Mouse (Mus musculus) retina, postnatal 1 day (tissue): ENCODE results near the gene Pxdc1.

ENCODE experiments used
- DNase-seq: peaks from one replicate; pipeline ENCODE4 v3.0.0-alpha.2; 2012

The Pxdc1 gene

DNA sequence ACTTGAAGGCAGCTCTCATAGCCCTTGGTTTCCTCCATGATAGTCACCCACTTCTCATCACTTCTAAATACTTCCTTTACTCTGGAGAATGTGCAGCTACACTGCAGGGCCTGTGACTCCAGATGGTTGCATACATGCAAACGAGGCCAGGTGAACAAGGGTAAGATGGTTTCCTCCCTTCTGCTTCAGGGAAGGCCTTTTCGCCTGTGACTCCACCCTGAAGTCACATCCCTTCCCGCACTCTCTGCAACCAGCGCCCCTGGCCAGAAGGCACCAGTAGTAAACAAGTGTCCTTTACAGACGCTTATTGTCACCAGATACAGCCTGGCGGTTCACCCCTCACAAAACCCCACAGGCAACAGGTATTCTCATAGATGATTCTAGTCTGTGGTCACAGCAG is 2.9 kb downstream of the Pxdc1 start:
- no peak for DNase-seq

GRCm38 (mm10) chr13:34647751-34648150 is 5.5 kb downstream of the Pxdc1 start:
- no peak for DNase-seq

GRCm38 (mm10) chr13:34647221-34647620 is 6.1 kb downstream of the Pxdc1 start:
- no peak for DNase-seq

DNA sequence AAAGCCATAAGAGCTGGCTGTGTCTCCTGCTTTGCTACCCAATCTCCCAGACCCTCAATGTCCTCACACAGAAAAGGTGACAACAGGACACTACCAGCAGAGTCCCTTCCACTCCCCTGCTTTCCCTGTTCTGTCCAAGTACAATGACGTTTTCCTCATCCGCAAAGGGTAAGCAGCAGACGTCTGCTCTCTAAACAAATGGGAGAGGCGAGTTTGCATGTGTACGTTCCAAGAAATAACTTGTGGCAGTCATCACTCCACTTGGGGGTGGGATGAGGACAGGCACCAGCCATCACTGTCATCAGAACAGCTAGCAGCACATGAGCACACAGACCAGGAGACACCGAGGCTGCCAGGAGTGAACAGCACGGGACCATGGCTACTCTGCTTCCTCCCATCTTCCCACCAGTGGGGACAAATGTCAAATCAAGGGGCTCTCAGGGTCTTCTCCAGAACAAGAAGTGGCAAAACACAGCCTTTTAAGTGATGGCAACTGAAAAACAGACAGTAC is 7.0 kb downstream of the Pxdc1 start:
- DNase-seq, result no peak

- no peak for DNase-seq
These were observed 7.8 kb downstream of the Pxdc1 start for GRCm38 (mm10) chr13:34645519-34645918.

DNA sequence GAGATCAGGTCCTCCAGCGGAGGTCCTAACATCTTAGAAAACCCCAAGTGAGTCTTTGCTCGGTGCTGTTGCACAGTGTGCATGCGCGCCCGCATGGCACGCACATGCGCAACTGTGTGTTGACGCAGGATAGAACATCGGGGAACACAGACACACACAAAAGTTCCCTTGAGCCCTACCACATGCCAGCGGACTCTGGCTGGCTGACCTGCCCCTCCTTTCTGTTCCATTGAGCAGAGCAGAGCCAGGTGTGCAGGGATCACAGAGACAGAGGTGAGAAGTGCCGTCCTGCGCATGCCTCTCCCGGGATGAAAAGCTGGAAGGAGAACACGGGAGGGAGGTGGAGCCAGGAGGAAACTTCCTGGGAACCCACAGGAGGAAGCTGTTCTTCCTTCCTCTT is 8.9 kb downstream of the Pxdc1 start:
- no peak for DNase-seq

GRCm38 (mm10) chr13:34643926-34644325 is 9.4 kb downstream of the Pxdc1 start:
- peak; percentile 16 for DNase-seq

DNA sequence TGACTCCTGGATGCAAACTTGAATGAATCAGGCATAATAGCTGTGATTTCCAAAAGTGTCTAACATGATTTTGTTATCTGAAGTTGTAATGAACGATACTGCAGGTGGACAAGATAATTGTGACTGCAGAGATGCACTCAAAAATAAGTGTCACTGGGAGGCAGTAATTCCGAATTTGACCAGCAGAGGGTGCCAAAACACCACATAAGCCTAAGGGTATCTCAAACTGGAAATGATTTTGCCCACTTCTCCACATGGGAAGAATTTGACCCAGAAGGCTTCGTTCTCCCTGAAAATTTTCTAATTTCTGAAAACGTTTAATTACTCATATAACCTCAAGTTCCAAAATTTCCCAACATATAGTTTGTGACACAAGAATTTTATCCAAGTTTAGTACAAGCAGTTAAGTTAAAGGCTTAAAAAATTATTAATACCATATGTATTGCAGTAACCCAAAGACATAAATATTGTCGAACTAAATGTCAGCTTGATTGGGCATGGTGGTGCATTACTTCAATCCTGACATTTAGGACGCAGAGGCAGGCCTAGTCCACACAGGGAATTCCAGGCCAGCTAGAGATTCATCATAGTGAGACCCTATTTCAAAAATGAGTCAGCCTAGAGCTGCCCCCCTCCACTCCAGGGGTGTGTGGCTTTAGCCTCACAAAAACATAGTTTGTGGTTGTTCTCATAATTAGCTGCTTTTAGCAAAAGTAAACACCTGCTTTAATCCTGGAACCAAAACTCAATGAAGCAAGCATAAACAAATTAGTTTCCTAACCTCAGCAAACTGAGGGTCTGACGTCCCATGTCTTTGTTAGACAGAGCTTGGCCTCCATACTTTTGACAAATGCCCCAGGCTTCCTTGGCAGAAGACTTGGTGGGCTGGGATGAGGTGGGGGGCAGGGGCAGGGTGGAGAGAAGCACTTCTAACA is 10.1 kb downstream of the Pxdc1 start:
- DNase-seq, result peak; percentile 78

GRCm38 (mm10) chr13:34641066-34641465 is 12.2 kb downstream of the Pxdc1 start:
- no peak for DNase-seq

DNA sequence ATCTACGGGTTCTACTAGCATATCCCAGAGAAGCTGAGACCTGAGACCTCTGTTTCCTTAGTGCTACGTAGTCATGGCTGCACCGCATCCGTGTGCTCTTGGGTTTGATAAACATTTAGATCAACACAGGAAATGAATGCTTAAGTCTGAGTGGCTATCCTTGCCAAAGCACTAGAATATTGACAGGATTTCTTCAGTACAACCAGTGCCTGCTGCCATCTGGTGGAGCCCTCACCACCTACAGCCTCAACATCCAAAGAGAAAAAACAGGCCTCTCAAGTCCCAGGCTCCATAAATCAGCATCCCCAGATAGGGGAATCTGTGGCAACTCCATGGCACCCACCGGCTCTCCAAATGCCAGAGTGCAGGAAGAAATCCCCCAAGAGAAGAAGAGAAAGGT is 17.3 kb downstream of the Pxdc1 start:
- DNase-seq, result peak; percentile 73

DNA sequence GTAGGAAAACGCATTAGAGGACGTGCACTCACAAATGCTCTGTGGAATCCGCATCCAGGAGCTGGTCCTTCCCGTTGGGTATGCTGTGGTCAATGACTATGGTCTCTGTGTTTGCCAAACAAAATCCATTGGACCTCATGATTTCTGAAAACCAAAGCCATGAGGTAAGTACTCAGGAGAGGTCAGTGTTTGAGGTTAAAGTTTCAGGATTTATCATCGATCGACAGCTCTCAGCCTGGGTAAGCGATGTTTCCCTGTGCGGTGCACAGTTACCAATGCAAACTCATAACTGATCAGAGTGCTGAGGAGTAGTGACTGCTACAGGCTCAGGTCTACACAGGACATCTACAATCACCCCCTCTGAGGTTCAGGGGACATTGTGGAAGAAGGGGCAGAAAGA is 23.0 kb downstream of the Pxdc1 start:
- no peak for DNase-seq

- DNase-seq, result no peak
These were observed 23.5 kb downstream of the Pxdc1 start for GRCm38 (mm10) chr13:34629741-34630140.

- DNase-seq, result no peak
These were observed 25.8 kb downstream of the Pxdc1 start for GRCm38 (mm10) chr13:34627446-34627845.

GRCm38 (mm10) chr13:34624414-34624813 is 28.9 kb downstream of the Pxdc1 start:
- no peak for DNase-seq

GRCm38 (mm10) chr13:34612402-34612801 is 40.9 kb downstream of the Pxdc1 start:
- DNase-seq, result no peak

DNA sequence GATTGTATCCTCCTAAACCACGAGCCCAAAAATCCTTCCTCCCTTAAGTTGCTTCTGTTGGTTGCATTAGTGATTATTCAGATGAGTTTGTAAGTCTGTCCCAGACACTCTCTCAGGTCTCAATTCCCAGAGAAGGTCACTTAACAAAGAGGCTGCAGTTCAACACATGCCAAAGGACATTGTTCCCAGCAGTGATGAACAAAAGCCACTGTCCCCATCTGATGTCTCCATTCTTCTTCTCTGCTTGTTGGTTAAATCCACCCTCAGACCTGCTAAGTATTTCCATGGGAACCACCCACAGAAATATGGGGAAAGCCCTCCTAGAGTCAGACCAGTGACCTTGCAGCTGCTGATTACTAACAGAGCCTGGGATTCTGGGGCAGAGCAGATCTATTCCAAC is 43.6 kb downstream of the Pxdc1 start:
- peak; percentile 7 for DNase-seq

DNA sequence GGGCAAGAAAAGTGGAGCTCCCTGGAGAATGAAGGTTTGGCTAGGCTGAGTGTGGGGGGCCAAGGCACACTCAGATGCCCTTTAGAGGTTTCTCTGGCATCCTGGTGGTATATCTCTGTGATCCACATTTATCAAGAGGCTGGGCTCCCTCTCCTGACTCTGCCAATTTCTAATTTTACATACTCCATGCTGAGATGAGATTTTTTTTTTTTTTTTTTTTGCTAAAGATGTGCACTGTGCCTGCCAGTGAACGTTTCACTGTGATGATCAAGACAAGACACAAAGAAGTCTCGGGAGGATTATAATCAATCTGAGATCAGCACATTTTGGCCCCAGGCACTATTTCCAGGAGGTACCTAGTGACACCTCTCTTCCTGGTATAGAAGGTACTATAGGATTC is 46.2 kb downstream of the Pxdc1 start:
- DNase-seq, result no peak

DNA sequence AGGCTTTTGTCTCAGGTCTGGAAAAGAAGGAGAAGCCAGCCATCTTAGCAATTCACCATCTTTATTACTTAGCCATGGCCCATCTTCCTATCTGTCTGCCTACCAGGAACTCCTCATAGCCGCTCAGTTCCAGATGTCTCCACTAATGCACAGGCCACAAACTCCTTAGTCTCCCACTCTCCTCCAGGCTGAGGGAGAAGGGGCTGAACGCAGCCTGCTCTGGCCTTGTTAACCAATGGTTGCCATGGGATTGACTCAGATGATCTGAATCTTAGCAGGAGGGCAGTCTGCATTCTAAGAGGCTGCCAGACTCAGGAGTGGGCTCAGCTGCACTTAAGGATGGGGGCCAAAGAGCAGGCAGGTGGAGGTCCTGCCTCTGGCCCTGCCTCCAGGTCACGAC is 47.4 kb downstream of the Pxdc1 start:
- DNase-seq, result peak; percentile 8

GRCm38 (mm10) chr13:34605206-34605605 is 48.1 kb downstream of the Pxdc1 start:
- peak; percentile 10 for DNase-seq

- no peak for DNase-seq
These were observed 48.9 kb downstream of the Pxdc1 start for GRCm38 (mm10) chr13:34604406-34604805.

GRCm38 (mm10) chr13:34602757-34603156 is 50.5 kb downstream of the Pxdc1 start:
- DNase-seq, result no peak

GRCm38 (mm10) chr13:34596797-34597196 is 56.5 kb downstream of the Pxdc1 start:
- no peak for DNase-seq
